Mouse (Mus musculus): ENCODE results near the gene Veph1. TPM values are rescaled to one million over a fixed set of nuclear protein-coding genes. Genes with fewer than 3 reads are reported as not detected.

The Veph1 gene
- total RNA-seq, 2 experiments from 2014 or later: 0.07 TPM; not detected in 1

DNA sequence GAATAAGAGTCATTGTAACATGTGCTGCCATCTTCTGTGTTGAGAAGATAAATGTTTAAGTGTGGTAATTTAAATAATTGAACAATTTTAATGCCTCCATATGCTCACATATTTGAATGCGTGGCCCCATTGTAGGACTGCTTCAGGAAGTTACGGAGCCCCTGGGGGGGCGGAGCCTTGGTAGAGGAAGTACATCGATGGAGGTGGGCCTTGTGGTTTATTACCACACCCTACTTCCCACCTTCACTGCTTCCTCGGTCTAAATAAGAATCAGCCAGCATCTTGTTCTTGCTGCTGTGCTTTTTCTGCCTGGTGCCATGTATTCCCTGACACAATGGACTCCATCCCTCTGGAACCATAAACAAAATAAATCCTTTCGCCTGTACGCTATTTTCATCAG is 241.0 kb downstream of the Veph1 start:
- intact Hi-C loops (cut with DNase I): no loop called here

DNA sequence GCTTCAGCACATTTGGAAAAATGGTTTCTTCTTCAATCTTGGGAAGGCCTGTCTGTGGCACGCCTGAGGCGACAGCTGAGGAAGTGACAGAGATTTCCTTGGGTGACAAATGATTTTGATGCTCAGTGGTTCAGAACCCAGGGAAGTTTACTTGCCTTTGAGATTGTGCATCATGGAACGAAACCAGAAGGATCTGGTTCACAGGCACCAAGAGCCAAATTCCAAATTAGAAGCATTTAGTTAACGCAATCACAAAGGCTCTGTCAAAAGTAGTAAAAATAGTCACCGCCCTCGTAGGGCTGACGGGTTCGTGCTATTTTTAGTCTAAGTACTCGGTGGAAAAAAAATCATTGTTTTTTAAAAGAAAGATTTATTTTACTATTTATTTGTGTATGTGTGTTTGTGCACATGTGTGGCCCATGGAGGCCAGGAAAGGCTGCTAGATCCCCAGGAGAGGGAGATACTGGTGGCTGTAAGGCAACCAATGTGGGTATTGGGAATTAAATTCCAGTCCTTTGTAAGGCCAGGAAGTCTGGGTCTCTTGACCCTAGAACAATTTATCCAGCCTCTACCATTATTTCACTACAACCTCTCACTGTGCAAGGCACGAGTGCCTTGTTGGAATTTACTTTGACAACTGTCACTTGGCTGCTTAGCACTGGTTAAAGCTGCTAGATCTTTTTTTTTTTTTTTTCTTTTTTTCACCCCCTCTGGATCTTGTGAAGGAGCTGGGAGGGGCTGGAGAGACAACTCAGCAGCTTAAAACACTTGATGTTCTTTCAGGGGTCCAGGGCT is 246.3 kb downstream of the Veph1 start:
- DNase-seq (ENCODE audit: low spot score in 2 of 2): peak; percentile 3 to 5
- intact Hi-C loops (cut with DNase I): no loop called here

More for the DNA sequence above, 241.0 kb downstream of the Veph1 start:
- no peak for DNase-seq (ENCODE audit: low spot score in 2 of 2)

DNA sequence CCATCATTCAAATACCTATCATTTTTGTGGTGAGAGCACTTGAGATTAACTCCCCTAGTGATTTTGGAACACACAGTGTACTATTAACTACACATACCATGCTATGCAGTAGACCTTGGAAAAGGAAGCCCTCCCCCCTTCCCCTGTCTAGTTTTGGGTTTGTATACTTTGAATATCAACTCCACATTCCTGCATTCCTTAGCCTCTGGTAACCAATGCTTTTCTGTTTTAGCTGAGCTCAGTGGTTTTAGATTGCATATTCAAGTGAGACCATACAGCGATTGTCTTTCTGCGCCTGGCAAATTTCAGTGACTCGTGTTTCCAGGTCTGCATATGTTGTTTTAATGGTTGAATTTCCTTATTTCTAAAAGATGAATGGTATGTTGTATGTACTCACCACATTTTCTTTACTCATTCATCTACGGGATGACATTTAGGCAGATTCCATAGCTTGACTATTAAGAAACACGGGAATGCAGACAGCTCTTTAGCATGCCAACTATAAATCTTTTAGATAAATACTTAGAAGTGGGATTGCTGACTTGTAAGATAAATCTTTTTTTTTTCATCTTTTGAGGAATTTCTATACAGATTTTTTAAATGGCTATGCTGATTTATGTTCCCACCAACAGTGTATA is 255.7 kb downstream of the Veph1 start:
- no peak for DNase-seq (ENCODE audit: low spot score in 2 of 2)
- intact Hi-C loops (cut with DNase I): no loop called here

DNA sequence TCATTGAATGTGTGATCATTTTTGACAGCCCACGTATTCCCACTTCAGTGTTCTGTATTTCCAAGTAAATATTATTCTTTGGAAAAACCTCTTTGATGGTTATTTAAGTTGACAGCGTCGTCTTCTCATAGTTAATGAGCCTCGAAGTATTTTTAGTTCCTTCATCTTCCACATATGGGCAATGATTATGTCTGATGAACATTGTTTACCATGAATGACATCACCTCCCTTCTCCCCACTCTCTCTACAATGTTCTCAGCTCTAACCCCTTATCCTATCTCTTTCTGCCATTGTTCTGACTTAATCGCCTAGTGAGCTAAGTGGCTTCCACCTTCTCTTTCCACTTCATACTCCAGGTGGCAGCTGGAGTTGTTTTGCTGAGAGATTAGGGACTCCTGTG is 261.4 kb downstream of the Veph1 start:
- intact Hi-C loops (cut with DNase I): no loop called here

DNA sequence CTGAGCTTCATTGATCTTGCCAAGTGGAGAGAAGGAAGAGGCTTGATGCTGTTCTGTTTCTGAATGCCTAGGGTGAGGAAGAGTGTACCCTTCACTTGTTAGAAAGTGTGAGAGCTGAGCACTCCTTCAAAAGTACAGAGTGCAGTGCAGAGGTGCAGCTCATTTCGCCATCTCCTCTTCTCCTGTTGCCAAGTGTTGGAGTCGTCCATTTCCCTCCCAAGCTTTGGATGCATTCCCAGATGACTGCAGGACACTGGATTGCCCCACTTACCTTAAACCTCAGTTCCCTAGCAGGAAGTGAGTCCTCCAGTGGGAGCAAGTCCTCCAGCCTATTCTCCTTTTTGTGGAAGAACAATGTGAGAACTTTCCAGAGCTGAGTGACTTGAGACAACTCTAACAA is 263.3 kb downstream of the Veph1 start:
- intact Hi-C loops (cut with DNase I): no loop called here
- no peak for DNase-seq (ENCODE audit: low spot score in 2 of 2)

More for the DNA sequence above, 261.4 kb downstream of the Veph1 start:
- no peak for DNase-seq (ENCODE audit: low spot score in 2 of 2)

DNA sequence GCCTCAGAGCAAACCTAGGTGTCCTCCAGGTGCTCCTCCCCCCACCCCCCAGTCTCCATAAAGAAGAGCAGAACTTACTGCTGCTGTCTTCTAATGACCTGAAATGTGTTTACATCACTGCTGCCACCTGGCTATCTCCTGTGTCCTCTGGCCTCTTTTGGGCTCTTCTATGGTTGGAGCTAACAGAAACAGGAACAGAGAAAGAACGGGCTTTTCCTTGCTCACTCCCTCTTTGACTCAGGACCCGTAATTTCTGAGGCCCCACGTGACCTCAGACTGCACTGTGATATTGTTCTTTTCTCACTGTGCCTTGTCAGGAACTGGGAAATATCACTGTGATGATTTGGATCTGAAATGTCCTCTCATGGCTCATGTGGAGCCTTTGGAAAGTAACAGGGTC is 271.2 kb downstream of the Veph1 start:
- no peak for DNase-seq (ENCODE audit: low spot score in 2 of 2)
- intact Hi-C loops (cut with DNase I): no loop called here

DNA sequence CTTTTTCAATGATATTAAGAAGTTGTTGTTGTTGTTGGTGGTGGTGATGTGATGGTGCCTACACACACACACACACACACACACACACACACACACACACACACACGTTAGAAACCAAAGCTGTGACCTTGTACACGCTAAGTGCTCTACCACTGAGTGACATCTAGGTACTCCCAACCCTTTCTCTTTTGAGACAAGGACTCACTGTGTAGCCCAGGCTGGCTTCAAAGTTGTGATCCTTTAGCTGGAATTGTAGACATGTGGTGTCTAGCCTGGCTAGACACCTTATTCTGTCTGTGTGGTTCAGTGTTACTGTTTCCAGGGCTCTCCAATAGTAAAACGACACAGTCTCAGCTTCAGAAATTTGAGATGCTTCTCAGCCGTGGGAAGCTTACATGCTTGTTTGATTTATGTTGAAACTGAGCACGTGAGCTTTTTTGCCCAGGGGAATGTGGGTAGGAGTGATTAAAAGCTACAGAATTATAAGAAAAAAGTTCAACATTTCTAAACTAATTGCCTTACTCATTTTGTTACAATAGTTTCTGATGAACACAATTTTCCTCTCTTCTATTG is 272.3 kb downstream of the Veph1 start:
- DNase-seq (ENCODE audit: low spot score in 2 of 2): no peak
- intact Hi-C loops (cut with DNase I): no loop called here

DNA sequence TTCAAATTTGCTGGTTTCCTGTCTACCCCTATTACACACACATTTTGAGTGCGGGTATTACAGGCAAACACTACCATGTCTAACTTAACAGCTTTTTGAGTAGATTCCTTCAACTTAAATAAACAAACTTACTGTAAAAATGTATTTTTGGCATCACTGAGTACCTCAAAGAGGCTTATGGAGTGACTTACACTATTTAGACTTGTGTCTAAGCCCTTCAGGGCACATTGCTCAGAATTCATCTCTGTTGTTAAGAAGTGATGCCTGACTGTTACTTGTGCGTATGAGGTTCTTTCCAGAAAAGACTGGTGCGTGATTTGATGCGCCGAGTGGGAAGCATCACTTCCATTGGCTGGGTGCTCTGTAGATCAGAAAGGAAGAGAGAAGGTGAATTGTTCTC is 277.5 kb downstream of the Veph1 start:
- DNase-seq (ENCODE audit: low spot score in 2 of 2): no peak
- intact Hi-C loops (cut with DNase I): no loop called here

DNA sequence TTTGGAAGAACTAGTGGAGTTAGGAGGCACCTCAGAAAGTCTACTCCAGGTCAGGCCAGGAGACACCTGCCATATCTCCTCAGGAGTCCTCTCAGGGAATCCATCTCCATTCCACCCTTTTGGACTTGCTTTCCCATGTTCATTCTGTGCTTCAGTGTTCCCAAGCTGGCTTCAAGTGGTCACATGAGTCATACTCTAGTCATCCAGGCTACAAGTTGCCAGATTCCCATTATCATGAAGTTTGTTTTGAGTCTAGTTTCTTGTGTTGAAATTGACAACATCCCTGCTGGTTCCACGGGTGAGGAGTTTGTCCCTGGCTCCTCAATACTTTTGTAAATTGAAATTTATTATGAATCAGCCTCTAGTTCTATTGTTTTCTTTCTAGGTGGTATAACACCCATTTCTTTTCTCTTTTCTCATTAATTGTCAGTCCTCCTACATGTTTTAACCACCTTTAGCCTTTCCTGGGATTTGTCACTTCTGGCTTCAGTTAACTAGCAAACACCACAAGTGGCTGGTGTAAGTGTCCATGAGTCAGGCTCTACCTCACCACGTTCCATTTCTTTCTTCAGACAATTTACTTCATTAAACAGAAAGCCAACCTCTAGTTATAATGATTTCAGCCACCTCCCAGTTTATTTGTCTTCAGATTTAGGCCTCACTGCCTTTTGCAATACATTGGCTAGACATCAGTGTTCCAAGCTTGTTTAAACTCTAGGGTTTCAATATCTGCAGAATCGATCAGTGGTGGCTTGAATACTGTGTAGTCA is 288.8 kb downstream of the Veph1 start:
- intact Hi-C loops (cut with DNase I): no loop called here
- no peak for DNase-seq (ENCODE audit: low spot score in 2 of 2)

DNA sequence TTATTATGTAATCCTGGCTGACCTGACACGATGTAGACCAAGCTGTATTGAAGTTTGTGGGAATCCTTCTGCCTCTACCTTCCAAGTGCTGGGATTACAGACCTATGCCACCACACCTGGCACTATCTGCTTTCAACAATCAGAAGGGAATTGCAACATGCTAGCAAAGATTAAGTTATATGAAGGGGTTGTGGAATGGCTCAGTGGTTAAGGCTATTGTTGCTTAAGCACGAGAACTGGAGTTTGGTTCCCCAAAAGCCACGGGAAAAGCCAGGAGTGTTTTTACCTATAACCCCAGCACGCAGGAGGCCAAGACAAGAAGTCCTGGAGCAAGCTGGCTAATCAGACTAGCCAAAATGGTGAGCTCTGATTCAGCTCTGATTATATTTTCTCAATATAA is 291.6 kb downstream of the Veph1 start:
- no peak for DNase-seq (ENCODE audit: low spot score in 2 of 2)
- intact Hi-C loops (cut with DNase I): loop anchor here (5.0 kb wide), 2 partner anchors 217 to 232 kb away; no protein-coding TSS in a partner anchor

DNA sequence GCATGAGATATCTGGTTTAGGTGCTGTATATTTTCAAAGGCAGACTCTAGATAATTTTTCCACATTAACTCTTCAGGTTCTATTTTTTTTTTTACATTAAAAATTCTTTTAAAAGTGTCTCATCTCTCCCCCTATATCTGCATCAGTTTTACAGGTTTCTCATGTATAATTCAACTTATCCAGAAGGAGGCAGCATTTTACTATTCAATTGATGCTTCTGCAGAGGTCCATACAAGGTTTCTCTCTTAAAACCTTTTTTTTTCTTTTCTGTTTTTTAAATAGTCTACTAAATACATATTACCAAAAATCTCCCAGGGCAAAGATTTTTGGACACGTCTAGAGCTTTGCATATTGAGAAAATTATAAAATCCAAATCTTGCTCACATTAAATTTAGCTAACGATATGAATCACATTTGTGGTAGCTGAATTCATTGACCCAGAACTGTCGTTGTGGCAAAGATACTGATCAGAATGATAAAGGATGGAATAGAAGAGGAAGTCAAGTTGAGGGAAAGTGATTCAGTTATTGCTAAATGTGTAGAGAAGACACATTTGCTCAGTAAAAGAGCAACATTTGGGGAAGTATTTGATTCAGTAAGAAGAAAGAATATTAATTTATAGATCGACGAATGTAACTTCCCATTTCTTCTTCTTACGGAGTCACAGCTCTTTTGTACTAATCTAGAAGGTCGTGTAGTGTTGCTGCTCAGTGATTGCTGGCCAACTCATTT is 292.3 kb downstream of the Veph1 start:
- intact Hi-C loops (cut with DNase I): loop anchor here (5.0 kb wide), 2 partner anchors 218 to 233 kb away; no protein-coding TSS in a partner anchor
- no peak for DNase-seq (ENCODE audit: low spot score in 2 of 2)

Other genes with a start within 250 kb of the Veph1 start
- under 1 TPM; 0.20 to 0.54 TPM for gene Ptx3, start 76.9 kb downstream of the Veph1 start, total RNA-seq (2021)